Mouse (Mus musculus): Measurements from ENCODE around the gene Pard6a. TPM values are rescaled to one million over a fixed set of nuclear protein-coding genes. Genes with fewer than 3 reads are reported as not detected.

Gene Pard6a
- 18.0 and 20.1 TPM in 2 replicates for polyA plus RNA-seq (2015; fragmentation: Nextera tagmentation; extraction: Ambion mirVana)

DNA sequence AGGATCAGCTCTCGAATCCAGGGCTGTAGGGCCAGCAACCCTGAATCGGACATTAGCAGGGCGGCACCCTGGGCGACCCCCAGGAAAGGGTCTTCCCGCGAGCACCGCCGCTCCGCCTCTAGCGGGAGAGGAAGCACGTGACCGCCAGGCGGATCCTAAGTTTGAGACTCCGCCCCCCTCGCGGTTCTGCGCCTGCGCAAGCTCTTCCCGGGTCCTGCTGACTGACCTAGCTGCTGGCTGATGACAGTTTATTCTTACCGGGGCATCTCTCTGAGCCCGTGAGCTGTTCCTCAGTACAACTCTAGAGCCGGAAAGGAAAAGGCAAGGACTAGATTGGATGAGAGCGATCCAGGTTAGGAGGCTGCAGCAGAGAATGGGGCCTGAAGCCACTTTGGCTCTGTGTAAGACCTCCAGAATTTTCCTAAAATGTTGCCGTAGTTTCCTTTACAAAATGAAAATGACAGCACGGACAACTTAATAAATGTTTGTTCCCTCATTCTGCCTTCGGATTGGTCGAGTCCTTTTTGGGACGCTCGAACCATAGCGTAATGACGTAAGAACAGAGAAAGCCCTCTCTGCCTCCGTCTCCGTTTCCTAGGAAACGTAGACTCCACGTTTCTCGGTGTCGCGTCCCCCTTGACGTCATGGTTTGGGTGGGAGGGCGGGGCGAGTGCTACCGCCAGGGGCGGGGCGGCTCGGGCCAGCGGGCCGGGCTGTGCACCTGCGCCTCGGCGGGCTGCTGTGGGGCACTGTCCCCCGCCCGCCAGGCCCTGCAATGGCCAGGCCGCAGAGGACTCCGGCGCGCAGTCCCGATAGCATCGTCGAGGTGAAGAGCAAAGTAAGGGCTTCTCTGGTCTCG is at the start of gene Pard6a, which contains the start of gene Acd:
TSS of gene Pard6a (plus strand) at position 183 of the 859 bp plus-strand sequence.
TSS of gene Acd (minus strand) at position 137 of the 859 bp plus-strand sequence.
- Histone ChIP-seq H3K36me3 (ENCODE audit: insufficient read depth, low read length) (peaks cover 41% of the 10 kb centered on the region), H3K27me3 (ENCODE audit: insufficient read depth, low read length) (no peaks in the 10 kb centered on the region), H3K4me3 (ENCODE audit: low read length) (peak within 1 kb of the TSS; percentile 71), H3K9me3 (ENCODE audit: low read length) (no peaks in the 10 kb centered on the region), H3K4me1 (ENCODE audit: insufficient read depth, low read length) (peaks cover 21% of the 10 kb centered on the region), H3K27ac (ENCODE audit: low read length) (peak within 1 kb of the TSS; percentile 95), H3K9ac (replicated peaks; ENCODE audit: low read length) (peak within 1 kb of the TSS; percentile 74), H3K4me2 (replicated peaks; ENCODE audit: low read depth, low read length) (peak within 1 kb of the TSS; percentile 93)
- WGBS: under 1% methylated on average over 60 of the region's 60 CpGs
- ATAC-seq (ENCODE audit: low FRiP score, low TSS enrichment): peak; percentile 73

DNA sequence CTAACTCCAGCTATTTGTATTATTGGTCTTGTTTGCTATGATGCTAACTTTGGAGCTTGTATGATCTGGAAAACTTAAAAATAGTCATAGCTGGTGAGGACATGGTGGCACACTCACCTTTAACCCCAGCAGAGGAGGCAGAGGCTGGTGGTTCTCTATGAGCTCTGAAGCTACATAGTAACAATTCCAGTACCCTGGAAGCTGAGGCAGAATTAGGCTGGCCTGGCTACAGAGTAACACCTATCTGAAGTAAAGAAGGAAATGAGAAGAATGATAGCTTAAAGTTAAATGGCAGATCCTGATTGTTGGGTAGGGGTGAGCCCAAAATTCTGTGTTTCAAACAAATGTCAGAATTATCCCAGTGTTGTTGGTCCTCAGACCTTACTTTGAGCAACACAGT is 43.3 kb upstream of the Pard6a start:
- Histone ChIP-seq H3K27ac (ENCODE audit: low read length) (no peak overlapping the region), H3K4me1 (ENCODE audit: insufficient read depth, low read length) (no peaks in the 10 kb centered on the region), H3K4me2 (replicated peaks; ENCODE audit: low read depth, low read length) (no peak overlapping the region), H3K36me3 (ENCODE audit: insufficient read depth, low read length) (peaks cover 8% of the 10 kb centered on the region), H3K27me3 (ENCODE audit: insufficient read depth, low read length) (no peaks in the 10 kb centered on the region), H3K9me3 (ENCODE audit: low read length) (no peaks in the 10 kb centered on the region), H3K9ac (replicated peaks; ENCODE audit: low read length) (no peak overlapping the region), H3K4me3 (ENCODE audit: low read length) (no peak overlapping the region)
- ATAC-seq (ENCODE audit: low FRiP score, low TSS enrichment): no peak

DNA sequence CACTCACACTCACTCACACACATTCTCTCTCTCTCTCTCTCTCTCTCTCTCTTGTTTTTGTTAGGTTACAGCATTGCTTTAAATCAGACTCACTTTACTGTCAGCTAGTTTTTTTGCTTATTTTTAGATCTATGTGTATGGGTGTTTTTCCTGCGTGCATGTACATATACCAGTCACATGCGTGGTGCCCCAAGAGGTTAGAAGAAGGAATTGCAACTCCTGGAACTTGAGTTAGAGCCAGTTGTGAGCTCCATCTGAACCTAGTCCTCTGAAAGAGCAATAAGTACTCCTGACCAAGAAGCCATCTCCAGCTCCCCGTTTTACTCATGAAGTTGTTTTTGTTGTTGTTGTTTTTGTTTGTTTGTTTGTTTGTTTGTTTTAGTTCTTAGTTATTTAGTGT is 39.8 kb upstream of the Pard6a start:
- no peak overlapping the region for H3K4me2 ChIP-seq (replicated peaks; ENCODE audit: low read depth, low read length)
- ATAC-seq (ENCODE audit: low FRiP score, low TSS enrichment): no peak
- H3K27me3 ChIP-seq (ENCODE audit: insufficient read depth, low read length): no peaks in the 10 kb centered on the region
- H3K4me1 ChIP-seq (ENCODE audit: insufficient read depth, low read length): no peaks in the 10 kb centered on the region
- H3K9ac ChIP-seq (replicated peaks; ENCODE audit: low read length): no peak overlapping the region
- WGBS: 78% methylated on average over 3 of the region's 3 CpGs
- H3K9me3 ChIP-seq (ENCODE audit: low read length): no peaks in the 10 kb centered on the region
- no peak overlapping the region for H3K4me3 ChIP-seq (ENCODE audit: low read length)
- no peak overlapping the region for H3K27ac ChIP-seq (ENCODE audit: low read length)
- H3K36me3 ChIP-seq (ENCODE audit: insufficient read depth, low read length): peaks cover 22% of the 10 kb centered on the region

DNA sequence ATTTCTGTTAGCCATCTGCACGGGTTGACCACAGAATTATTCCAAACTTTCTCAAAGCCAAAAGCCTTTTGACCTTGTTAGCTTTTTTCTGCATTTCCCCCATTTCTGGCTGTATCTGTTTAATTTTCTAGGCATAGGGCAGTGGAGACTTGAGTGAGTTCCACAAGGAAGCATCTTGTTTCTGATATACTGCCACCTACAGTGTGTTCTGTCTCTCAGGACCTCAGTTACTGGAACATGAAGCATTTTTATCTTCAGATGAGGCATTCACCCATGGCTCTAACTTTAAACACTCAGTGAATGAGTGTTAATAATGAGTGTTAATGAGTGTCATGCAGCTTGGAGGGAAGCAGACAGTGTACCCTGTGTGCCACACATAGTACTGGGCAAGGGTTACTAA is 23.1 kb upstream of the Pard6a start:
- Histone ChIP-seq H3K27me3 (ENCODE audit: insufficient read depth, low read length) (no peaks in the 10 kb centered on the region), H3K36me3 (ENCODE audit: insufficient read depth, low read length) (peaks cover 62% of the 10 kb centered on the region), H3K27ac (ENCODE audit: low read length) (no peak overlapping the region), H3K9me3 (ENCODE audit: low read length) (no peaks in the 10 kb centered on the region), H3K4me3 (ENCODE audit: low read length) (no peak overlapping the region), H3K4me1 (ENCODE audit: insufficient read depth, low read length) (no peaks in the 10 kb centered on the region), H3K9ac (replicated peaks; ENCODE audit: low read length) (no peak overlapping the region), H3K4me2 (replicated peaks; ENCODE audit: low read depth, low read length) (no peak overlapping the region)
- WGBS: 87% methylated on average over 1 of the region's 1 CpGs
- no peak for ATAC-seq (ENCODE audit: low FRiP score, low TSS enrichment)

DNA sequence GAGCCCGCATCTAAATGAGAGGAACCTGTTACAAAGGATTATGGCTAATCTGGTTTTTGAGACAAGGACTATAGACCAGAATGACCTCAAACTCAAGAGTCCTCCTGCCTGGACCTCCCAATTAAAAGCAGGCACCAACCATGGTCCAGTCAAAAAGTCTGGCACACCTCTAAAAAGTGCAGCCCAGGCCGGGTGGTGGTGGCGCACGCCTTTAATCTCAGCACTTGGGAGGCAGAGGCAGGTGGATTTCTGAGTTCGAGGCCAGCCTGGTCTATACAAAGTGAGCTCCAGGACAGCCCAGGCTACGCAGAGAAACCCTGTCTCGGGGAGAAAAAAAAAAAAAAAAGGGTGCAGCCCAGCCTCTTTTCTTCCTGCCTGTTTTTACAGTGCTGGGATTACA is 15.6 kb upstream of the Pard6a start:
- ATAC-seq (ENCODE audit: low FRiP score, low TSS enrichment): 0 out of 2 replicates have a peak, but pooled peaks have one; percentile 20
- Histone ChIP-seq H3K4me2 (replicated peaks; ENCODE audit: low read depth, low read length) (peak overlapping the region; percentile 52), H3K9me3 (ENCODE audit: low read length) (no peaks in the 10 kb centered on the region), H3K9ac (replicated peaks; ENCODE audit: low read length) (no peak overlapping the region), H3K4me1 (ENCODE audit: insufficient read depth, low read length) (peaks cover 10% of the 10 kb centered on the region; the same call in 1 of the 2 replicates), H3K4me3 (ENCODE audit: low read length) (no peak overlapping the region; the same call in 1 of the 2 replicates), H3K27ac (ENCODE audit: low read length) (no peak overlapping the region), H3K36me3 (ENCODE audit: insufficient read depth, low read length) (peaks cover 34% of the 10 kb centered on the region), H3K27me3 (ENCODE audit: insufficient read depth, low read length) (no peaks in the 10 kb centered on the region)
- 69% methylated on average over 7 of the region's 7 CpGs for WGBS

DNA sequence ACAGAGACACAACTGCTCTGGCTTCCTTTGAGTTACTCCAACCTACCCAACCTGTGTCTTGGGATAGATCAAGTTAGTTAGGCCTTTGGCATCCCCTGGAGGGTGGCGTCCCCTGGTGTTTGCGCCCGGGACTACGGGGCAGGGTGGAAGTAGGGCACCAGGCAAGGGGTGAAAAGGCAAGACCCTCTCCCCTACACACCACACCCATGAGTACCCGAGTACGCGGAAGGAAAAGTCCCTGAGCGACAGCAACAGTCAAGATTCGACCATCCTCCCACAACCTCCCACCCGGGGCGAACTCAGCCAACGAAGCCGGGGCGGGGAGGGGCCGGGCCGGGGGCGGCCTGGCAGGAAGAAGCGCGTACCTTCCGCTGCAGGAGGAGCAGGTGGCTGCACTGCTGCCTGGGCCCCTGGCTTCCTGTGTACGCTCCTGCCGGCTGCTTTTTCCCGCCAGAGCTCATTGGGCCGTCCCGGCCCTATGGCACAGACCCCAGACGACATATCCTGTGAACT is 15.1 kb upstream of the Pard6a start, which contains the start of gene Carmil2:
TSS of gene Carmil2 (plus strand) at position 479 of the 513 bp plus-strand sequence.
- Histone ChIP-seq H3K4me2 (replicated peaks; ENCODE audit: low read depth, low read length) (peak within 1 kb of the TSS; percentile 52), H3K4me3 (ENCODE audit: low read length) (peak within 1 kb of the TSS; percentile 27), H3K36me3 (ENCODE audit: insufficient read depth, low read length) (peaks cover 29% of the 10 kb centered on the region), H3K4me1 (ENCODE audit: insufficient read depth, low read length) (peaks cover 10% of the 10 kb centered on the region; the same call in 1 of the 2 replicates), H3K9ac (replicated peaks; ENCODE audit: low read length) (peak within 1 kb of the TSS; percentile 40; the same call in 1 of the 2 replicates), H3K27me3 (ENCODE audit: insufficient read depth, low read length) (no peaks in the 10 kb centered on the region), H3K27ac (ENCODE audit: low read length) (no peak within 1 kb of the TSS), H3K9me3 (ENCODE audit: low read length) (no peaks in the 10 kb centered on the region)
- WGBS: 2% methylated on average over 22 of the region's 26 CpGs
- peak; percentile 58 for ATAC-seq (ENCODE audit: low FRiP score, low TSS enrichment)

DNA sequence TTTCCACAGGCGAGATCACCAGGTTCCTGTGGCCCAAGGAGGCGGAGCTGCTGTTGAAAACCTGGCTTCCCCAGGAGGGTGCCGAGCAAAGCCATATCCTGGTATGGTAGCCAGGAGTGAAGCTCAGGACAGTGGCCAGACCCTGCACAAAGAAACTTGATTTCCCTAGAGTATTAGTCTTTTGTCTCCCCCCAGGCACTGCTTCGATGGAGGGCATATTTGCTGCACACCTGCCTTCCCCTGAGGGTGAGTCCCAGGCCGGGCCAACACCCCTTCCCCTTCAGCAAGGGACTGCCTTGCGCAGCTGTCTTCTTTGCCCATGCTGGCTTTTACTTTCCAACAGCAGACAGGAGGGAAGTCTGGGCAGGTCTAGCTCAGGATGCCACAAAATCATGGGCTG is 14.4 kb upstream of the Pard6a start:
- Histone ChIP-seq H3K4me2 (replicated peaks; ENCODE audit: low read depth, low read length) (no peak overlapping the region), H3K27me3 (ENCODE audit: insufficient read depth, low read length) (no peaks in the 10 kb centered on the region), H3K4me3 (ENCODE audit: low read length) (no peak overlapping the region), H3K36me3 (ENCODE audit: insufficient read depth, low read length) (peaks cover 24% of the 10 kb centered on the region), H3K9me3 (ENCODE audit: low read length) (no peaks in the 10 kb centered on the region), H3K4me1 (ENCODE audit: insufficient read depth, low read length) (peaks cover 10% of the 10 kb centered on the region; the same call in 1 of the 2 replicates), H3K9ac (replicated peaks; ENCODE audit: low read length) (no peak overlapping the region), H3K27ac (ENCODE audit: low read length) (no peak overlapping the region)
- WGBS: 66% methylated on average over 6 of the region's 6 CpGs
- no peak for ATAC-seq (ENCODE audit: low FRiP score, low TSS enrichment)

DNA sequence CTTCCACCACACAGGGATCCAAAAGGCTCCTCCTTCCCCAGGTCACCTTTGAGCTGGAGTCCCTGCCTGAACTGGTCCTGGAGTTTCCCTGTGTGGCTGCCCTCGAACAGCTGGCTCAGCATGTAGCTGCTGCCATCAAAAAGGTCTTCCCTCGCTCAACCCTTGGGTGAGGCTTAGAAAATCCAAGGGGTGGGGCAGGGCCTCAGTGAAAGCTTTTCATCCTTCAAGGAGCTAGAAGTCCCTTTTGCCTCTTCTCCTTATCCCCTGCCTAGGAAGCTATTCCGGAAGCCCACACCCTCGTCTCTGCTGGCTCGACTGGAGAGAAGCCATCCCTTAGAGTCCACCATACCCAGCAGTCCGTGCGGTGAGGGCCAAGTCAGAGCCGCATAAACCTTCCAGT is 13.4 kb upstream of the Pard6a start:
- H3K4me2 ChIP-seq (replicated peaks; ENCODE audit: low read depth, low read length): no peak overlapping the region
- H3K4me3 ChIP-seq (ENCODE audit: low read length): no peak overlapping the region
- peaks cover 10% of the 10 kb centered on the region; the same call in 1 of the 2 replicates for H3K4me1 ChIP-seq (ENCODE audit: insufficient read depth, low read length)
- 69% methylated on average over 8 of the region's 8 CpGs for WGBS
- no peak for ATAC-seq (ENCODE audit: low FRiP score, low TSS enrichment)
- no peak overlapping the region for H3K27ac ChIP-seq (ENCODE audit: low read length)
- no peaks in the 10 kb centered on the region for H3K9me3 ChIP-seq (ENCODE audit: low read length)
- no peaks in the 10 kb centered on the region for H3K27me3 ChIP-seq (ENCODE audit: insufficient read depth, low read length)
- no peak overlapping the region for H3K9ac ChIP-seq (replicated peaks; ENCODE audit: low read length)
- peaks cover 18% of the 10 kb centered on the region for H3K36me3 ChIP-seq (ENCODE audit: insufficient read depth, low read length)

DNA sequence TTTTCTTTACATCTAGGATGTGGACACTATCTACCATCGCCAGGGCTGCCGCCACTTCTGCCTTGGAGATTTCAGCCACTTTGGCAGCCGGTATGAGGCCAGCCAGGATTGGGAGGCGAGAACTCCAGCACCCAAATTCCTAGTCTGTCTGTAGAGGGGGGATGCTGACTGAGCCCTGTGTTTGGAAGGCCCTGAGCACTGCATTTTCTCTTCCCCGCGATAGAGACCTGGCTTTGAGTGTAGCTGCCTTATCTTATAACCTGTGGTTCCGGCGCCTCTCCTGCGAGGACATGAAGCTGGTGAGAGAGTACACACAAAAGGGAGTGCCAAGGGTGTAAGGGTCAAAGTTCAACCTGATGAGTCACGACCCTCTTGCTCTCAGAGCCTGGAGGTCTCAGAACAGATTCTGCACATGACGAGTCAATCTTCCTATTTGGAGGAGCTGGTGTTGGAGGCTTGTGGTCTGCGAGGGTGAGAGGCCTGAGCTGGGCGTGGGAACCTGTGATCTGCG is 12.7 kb upstream of the Pard6a start:
- WGBS: 73% methylated on average over 14 of the region's 14 CpGs
- no peak overlapping the region for H3K27ac ChIP-seq (ENCODE audit: low read length)
- H3K4me3 ChIP-seq (ENCODE audit: low read length): no peak overlapping the region
- ATAC-seq (ENCODE audit: low FRiP score, low TSS enrichment): no peak
- no peaks in the 10 kb centered on the region for H3K27me3 ChIP-seq (ENCODE audit: insufficient read depth, low read length)
- H3K36me3 ChIP-seq (ENCODE audit: insufficient read depth, low read length): peaks cover 16% of the 10 kb centered on the region; the same call in 1 of the 2 replicates
- peaks cover 10% of the 10 kb centered on the region; the same call in 1 of the 2 replicates for H3K4me1 ChIP-seq (ENCODE audit: insufficient read depth, low read length)
- no peak overlapping the region for H3K4me2 ChIP-seq (replicated peaks; ENCODE audit: low read depth, low read length)
- no peaks in the 10 kb centered on the region for H3K9me3 ChIP-seq (ENCODE audit: low read length)
- no peak overlapping the region for H3K9ac ChIP-seq (replicated peaks; ENCODE audit: low read length)

Data from kidney, embryonic 16.5 days (tissue).